Mouse (Mus musculus) hindbrain, embryonic 16.5 days (tissue): ENCODE results near the gene Fuom. TPM values are rescaled to one million over a fixed set of nuclear protein-coding genes. Genes with fewer than 3 reads are reported as not detected.

Experiments used
- ATAC-seq: fragments of 200-750 bp; cut with Nextera tagmentation; 2 replicates; pipeline ENCODE4 v1.8.0; 2017; ENCODE audit warnings: moderate TSS enrichment, moderate library complexity
- H3K27ac ChIP-seq: fragments of 300-500 bp; sonication (generic); 2 replicates; pipeline ENCODE4 v1.5.1; 2014; ENCODE audit warnings: low read depth, mild to moderate bottlenecking, control low read depth, low read length, moderate library complexity
- H3K27me3 ChIP-seq: fragments of 300-500 bp; sonication (generic); replicated peaks from 2 replicates; pipeline ENCODE4 v1.6.1; 2014; ENCODE audit warnings: low read length; ENCODE audit not compliant: control insufficient read depth, insufficient read depth
- H3K36me3 ChIP-seq: fragments of 300-500 bp; sonication (generic); 2 replicates; pipeline ENCODE4 v1.6.1; 2014; ENCODE audit warnings: mild to moderate bottlenecking, low read length, moderate library complexity, mixed read lengths; ENCODE audit not compliant: control insufficient read depth, insufficient read depth
- H3K4me1 ChIP-seq: fragments of 300-500 bp; sonication (generic); 2 replicates; pipeline ENCODE4 v1.6.1; 2014; ENCODE audit warnings: low read depth, low read length; ENCODE audit not compliant: control insufficient read depth, insufficient read depth
- H3K4me2 ChIP-seq: fragments of 300-500 bp; sonication (generic); 2 replicates; pipeline ENCODE4 v1.6.1; 2014; ENCODE audit warnings: mild to moderate bottlenecking, low read length, control low read depth, moderate library complexity
- H3K4me3 ChIP-seq: fragments of 300-500 bp; sonication (generic); 2 replicates; pipeline ENCODE4 v1.5.1; 2014; ENCODE audit warnings: mild to moderate bottlenecking, low read length, control low read depth, moderate library complexity
- H3K9ac ChIP-seq: fragments of 300-500 bp; sonication (generic); 2 replicates; pipeline ENCODE4 v1.6.1; 2014; ENCODE audit warnings: low read depth, mild to moderate bottlenecking, control low read depth, low read length, moderate library complexity
- H3K9me3 ChIP-seq: fragments of 300-500 bp; sonication (generic); 2 replicates; pipeline ENCODE4 v1.6.1; 2014; ENCODE audit warnings: mild to moderate bottlenecking, low read length, moderate library complexity; ENCODE audit not compliant: control insufficient read depth
- WGBS: fragments of 180-500 bp; shearing (Covaris S2); extraction: QIAGEN DNeasy Blood & Tissue Kit; methylation state at CpG from one replicate; pipeline ENCODE4 v1.1.7; 2014; 5-methylcytosine and 5-hydroxymethylcytosine counted together
- polyA plus RNA-seq: library from polyadenylated mRNA; unstranded; fragments of >200 nt; fragmentation: Nextera tagmentation; extraction: Ambion mirVana; gene quantifications from 2 replicates; pipeline ENCODE4 v1.2.1, GENCODE M21; 2015

Fuom gene
- polyA plus RNA-seq, 1 experiment from 2014 or later, result 43.1 TPM

- Histone ChIP-seq H3K4me1 (0 out of 2 replicates have a peak, but pooled peaks cover 3% of the 10 kb centered on the region), H3K9me3 (no peaks in the 10 kb centered on the region), H3K36me3 (peaks cover 3% of the 10 kb centered on the region; the same call in 1 of the 2 replicates), H3K9ac (no peak overlapping the region), H3K27me3 (no peaks in the 10 kb centered on the region), H3K27ac (no peak overlapping the region), H3K4me2 (no peak overlapping the region), H3K4me3 (no peak overlapping the region)
- ATAC-seq, result no peak
- 96% methylated on average over 2 of the region's 2 CpGs for WGBS
Measured at GRCm38 (mm10) chr7:140127911-140128310, 25.7 kb upstream of the Fuom start.

- H3K4me2 ChIP-seq, result no peak overlapping the region
- WGBS, result 87% methylated on average over 3 of the region's 3 CpGs
Measured at GRCm38 (mm10) chr7:140126934-140127333, 24.7 kb upstream of the Fuom start.

GRCm38 (mm10) chr7:140126022-140126350 lies 23.7 kb upstream of the Fuom start:
- H3K27me3 ChIP-seq, result no peaks in the 10 kb centered on the region
- peaks cover 3% of the 10 kb centered on the region; the same call in 1 of the 2 replicates for H3K36me3 ChIP-seq
- peak overlapping the region; percentile 85 for H3K9ac ChIP-seq
- peak overlapping the region; percentile 78 for H3K4me3 ChIP-seq
- 8% methylated on average over 5 of the region's 5 CpGs for WGBS
- no peaks in the 10 kb centered on the region for H3K9me3 ChIP-seq
- H3K4me2 ChIP-seq, result peak overlapping the region; percentile 75
- no peak; the same call in 1 of the 2 replicates for ATAC-seq
- no peak overlapping the region for H3K27ac ChIP-seq
- 0 out of 2 replicates have a peak, but pooled peaks cover 3% of the 10 kb centered on the region for H3K4me1 ChIP-seq

More at GRCm38 (mm10) chr7:140126934-140127333, 24.7 kb upstream of the Fuom start:
- Histone ChIP-seq H3K27ac (no peak overlapping the region), H3K4me1 (0 out of 2 replicates have a peak, but pooled peaks cover 3% of the 10 kb centered on the region), H3K9me3 (no peaks in the 10 kb centered on the region), H3K4me3 (no peak overlapping the region), H3K9ac (no peak overlapping the region), H3K36me3 (peaks cover 3% of the 10 kb centered on the region; the same call in 1 of the 2 replicates), H3K27me3 (no peaks in the 10 kb centered on the region)
- no peak for ATAC-seq

- Histone ChIP-seq H3K27ac (0 out of 2 replicates have a peak overlapping the region, but pooled peaks have one; percentile 45), H3K36me3 (peaks cover 3% of the 10 kb centered on the region; the same call in 1 of the 2 replicates), H3K27me3 (no peaks in the 10 kb centered on the region), H3K4me2 (peak overlapping the region; percentile 75), H3K4me3 (peak overlapping the region; percentile 78), H3K9ac (peak overlapping the region; percentile 85), H3K9me3 (no peaks in the 10 kb centered on the region), H3K4me1 (0 out of 2 replicates have a peak, but pooled peaks cover 3% of the 10 kb centered on the region)
- peak; percentile 99 for ATAC-seq
- 2% methylated on average over 40 of the region's 40 CpGs for WGBS
Measured at GRCm38 (mm10) chr7:140125278-140126021, 23.2 kb upstream of the Fuom start.

- no peak overlapping the region for H3K9ac ChIP-seq
- ATAC-seq, result no peak
- H3K9me3 ChIP-seq, result no peaks in the 10 kb centered on the region
- no peaks in the 10 kb centered on the region for H3K27me3 ChIP-seq
- WGBS, result 100% methylated on average over 1 of the region's 1 CpGs
- 0 out of 2 replicates have a peak, but pooled peaks cover 3% of the 10 kb centered on the region for H3K4me1 ChIP-seq
- no peaks in the 10 kb centered on the region for H3K36me3 ChIP-seq
- H3K4me3 ChIP-seq, result no peak overlapping the region
- H3K4me2 ChIP-seq, result no peak overlapping the region
- no peak overlapping the region for H3K27ac ChIP-seq
Measured at GRCm38 (mm10) chr7:140124382-140124781, 22.1 kb upstream of the Fuom start.

- H3K9ac ChIP-seq, result no peak overlapping the region
- H3K27ac ChIP-seq, result no peak overlapping the region
- H3K4me2 ChIP-seq, result no peak overlapping the region
- H3K27me3 ChIP-seq, result no peaks in the 10 kb centered on the region
- H3K9me3 ChIP-seq, result no peaks in the 10 kb centered on the region
- 38% methylated on average over 4 of the region's 4 CpGs for WGBS
- no peak overlapping the region for H3K4me3 ChIP-seq
- H3K4me1 ChIP-seq, result 0 out of 2 replicates have a peak, but pooled peaks cover 3% of the 10 kb centered on the region
- no peaks in the 10 kb centered on the region for H3K36me3 ChIP-seq
- ATAC-seq, result no peak
Measured at GRCm38 (mm10) chr7:140122765-140123164, 20.5 kb upstream of the Fuom start.

GRCm38 (mm10) chr7:140121338-140121910 lies 19.2 kb upstream of the Fuom start:
- H3K27me3 ChIP-seq, result no peaks in the 10 kb centered on the region
- peaks cover 7% of the 10 kb centered on the region for H3K4me1 ChIP-seq
- WGBS, result 77% methylated on average over 13 of the region's 13 CpGs
- no peak overlapping the region for H3K4me3 ChIP-seq
- H3K9ac ChIP-seq, result no peak overlapping the region
- H3K27ac ChIP-seq, result no peak overlapping the region
- H3K9me3 ChIP-seq, result no peaks in the 10 kb centered on the region
- no peaks in the 10 kb centered on the region for H3K36me3 ChIP-seq
- ATAC-seq, result no peak
- no peak overlapping the region for H3K4me2 ChIP-seq

GRCm38 (mm10) chr7:140120484-140120883 lies 18.2 kb upstream of the Fuom start:
- H3K27me3 ChIP-seq, result no peaks in the 10 kb centered on the region
- no peak for ATAC-seq
- no peak overlapping the region for H3K4me2 ChIP-seq
- H3K4me1 ChIP-seq, result peaks cover 5% of the 10 kb centered on the region
- no peak overlapping the region for H3K27ac ChIP-seq
- no peak overlapping the region for H3K9ac ChIP-seq
- H3K9me3 ChIP-seq, result no peaks in the 10 kb centered on the region
- 92% methylated on average over 2 of the region's 2 CpGs for WGBS
- H3K4me3 ChIP-seq, result no peak overlapping the region
- no peaks in the 10 kb centered on the region for H3K36me3 ChIP-seq

- no peaks in the 10 kb centered on the region for H3K9me3 ChIP-seq
- ATAC-seq, result peak; percentile 96
- H3K4me1 ChIP-seq, result peaks cover 5% of the 10 kb centered on the region
- no peaks in the 10 kb centered on the region for H3K27me3 ChIP-seq
- peak within 1 kb of the TSS; percentile 88 for H3K9ac ChIP-seq
- peak within 1 kb of the TSS; percentile 97 for H3K4me2 ChIP-seq
- H3K36me3 ChIP-seq, result peaks cover 6% of the 10 kb centered on the region
- peak within 1 kb of the TSS; percentile 80 for H3K4me3 ChIP-seq
- peak within 1 kb of the TSS; percentile 91 for H3K27ac ChIP-seq
- 3% methylated on average over 27 of the region's 28 CpGs for WGBS
Measured at GRCm38 (mm10) chr7:140116329-140117054, 14.3 kb upstream of the Fuom start, which contains the start of gene Echs1. Echs1 (minus strand) TSS chr7:140116476.
